Mouse (Mus musculus) heart, embryonic 11.5 days (tissue): ENCODE results near the gene Ccsap. TPM values are rescaled to one million over a fixed set of nuclear protein-coding genes. Genes with fewer than 3 reads are reported as not detected.

Source experiments
- ATAC-seq: fragments of 200-750 bp; cut with Nextera tagmentation; replicated peaks from 2 replicates; pipeline ENCODE4 v1.8.0; 2017; ENCODE audit warnings: moderate library complexity; ENCODE audit not compliant: insufficient number of reproducible peaks, low FRiP score, low TSS enrichment
- H3K27ac ChIP-seq: fragments of 300-500 bp; sonication (generic); 2 replicates; pipeline ENCODE4 v1.5.1; 2014; ENCODE audit warnings: mild to moderate bottlenecking, low read depth, low read length
- H3K27me3 ChIP-seq: fragments of 300-500 bp; sonication (generic); 2 replicates; pipeline ENCODE4 v1.6.1; 2014; ENCODE audit warnings: mild to moderate bottlenecking, low read length, mixed read lengths; ENCODE audit not compliant: control insufficient read depth, insufficient read depth
- H3K36me3 ChIP-seq: fragments of 300-500 bp; sonication (generic); 2 replicates; pipeline ENCODE4 v1.6.1; 2014; ENCODE audit warnings: mild to moderate bottlenecking, low read length, moderate library complexity, mixed read lengths; ENCODE audit not compliant: control insufficient read depth, insufficient read depth
- H3K4me1 ChIP-seq: fragments of 300-500 bp; sonication (generic); 2 replicates; pipeline ENCODE4 v1.6.1; 2014; ENCODE audit warnings: low read length; ENCODE audit not compliant: control insufficient read depth, insufficient read depth
- H3K4me2 ChIP-seq: fragments of 300-500 bp; sonication (generic); 2 replicates; pipeline ENCODE4 v1.6.1; 2014; ENCODE audit warnings: mild to moderate bottlenecking, moderate library complexity
- H3K4me3 ChIP-seq: fragments of 300-500 bp; sonication (generic); 2 replicates; pipeline ENCODE4 v1.5.1; 2014; ENCODE audit warnings: low read depth, low read length
- H3K9ac ChIP-seq: fragments of 300-500 bp; sonication (generic); 2 replicates; pipeline ENCODE4 v1.6.1; 2014; ENCODE audit warnings: mild to moderate bottlenecking, low read depth, low read length, moderate library complexity
- H3K9me3 ChIP-seq: fragments of 300-500 bp; sonication (generic); replicated peaks from 2 replicates; pipeline ENCODE4 v1.6.1; 2016; ENCODE audit warnings: low read length; ENCODE audit not compliant: control insufficient read depth
- WGBS: fragments of 180-500 bp; shearing (Covaris S2); extraction: QIAGEN DNeasy Blood & Tissue Kit; methylation state at CpG from one replicate; pipeline ENCODE4 v1.1.7; 2014; ENCODE audit not compliant: insufficient replicate concordance; 5-methylcytosine and 5-hydroxymethylcytosine counted together
- polyA plus RNA-seq: library from polyadenylated mRNA; unstranded; fragments of >200 nt; fragmentation: Nextera tagmentation; extraction: Ambion mirVana; gene quantifications from 2 replicates; pipeline ENCODE4 v1.2.1, GENCODE M21; 2014

Ccsap gene
- polyA plus RNA-seq, 1 experiment from 2014 or later = 4.0 TPM

DNA sequence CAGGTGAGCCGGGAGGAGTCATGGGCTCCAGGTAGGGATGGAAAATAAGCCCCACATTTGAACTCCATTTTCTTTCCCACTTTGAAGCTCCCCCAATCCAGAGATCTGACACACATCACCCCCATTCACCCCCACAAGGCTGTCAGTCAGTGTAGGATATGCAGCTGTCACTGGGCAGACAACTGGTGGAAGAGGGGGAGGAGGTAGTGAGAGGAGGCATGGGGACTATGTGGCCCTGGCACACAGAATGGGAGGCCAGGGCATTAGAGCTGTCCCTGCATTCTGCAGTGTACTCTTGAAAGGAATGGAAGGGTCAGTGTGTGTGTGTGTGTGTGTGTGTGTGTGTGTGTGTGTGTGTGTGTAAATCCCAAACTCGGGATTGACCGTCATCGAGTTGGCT, 35.2 kb upstream of the Ccsap start:
- Histone ChIP-seq H3K4me2 (no peak overlapping the region), H3K27me3 (peaks cover 57% of the 10 kb centered on the region), H3K4me3 (no peak overlapping the region), H3K27ac (no peak overlapping the region), H3K9ac (no peak overlapping the region), H3K9me3 (no peaks in the 10 kb centered on the region), H3K36me3 (no peaks in the 10 kb centered on the region), H3K4me1 (peaks cover 23% of the 10 kb centered on the region)
- ATAC-seq = no peak
- WGBS = 77% methylated on average over 4 of the region's 4 CpGs

- no peaks in the 10 kb centered on the region for H3K36me3 ChIP-seq
- H3K9me3 ChIP-seq = no peaks in the 10 kb centered on the region
- H3K27me3 ChIP-seq = peaks cover 61% of the 10 kb centered on the region
- ATAC-seq = no peak; the same call in 1 of the 2 replicates
- H3K4me2 ChIP-seq = peak within 1 kb of the TSS; percentile 37
- peak within 1 kb of the TSS; percentile 21; the same call in 1 of the 2 replicates for H3K4me3 ChIP-seq
- H3K4me1 ChIP-seq = peaks cover 23% of the 10 kb centered on the region
- no peak within 1 kb of the TSS for H3K9ac ChIP-seq
- WGBS = 10% methylated on average over 15 of the region's 15 CpGs
- no peak within 1 kb of the TSS for H3K27ac ChIP-seq
These were observed 34.6 kb upstream of the Ccsap start, which contains the start of gene Acta1 for GRCm38 (mm10) chr8:123894502-123895097. Gene Acta1, minus strand, starts transcription at chr8:123894751.

GRCm38 (mm10) chr8:123893413-123893812, 33.4 kb upstream of the Ccsap start:
- 56% methylated on average over 11 of the region's 11 CpGs for WGBS

GRCm38 (mm10) chr8:123892586-123893155, 32.7 kb upstream of the Ccsap start:
- Histone ChIP-seq H3K27me3 (peaks cover 62% of the 10 kb centered on the region), H3K9me3 (no peaks in the 10 kb centered on the region), H3K4me3 (0 out of 2 replicates have a peak overlapping the region, but pooled peaks have one; percentile 22), H3K36me3 (no peaks in the 10 kb centered on the region), H3K27ac (no peak overlapping the region), H3K4me1 (peaks cover 23% of the 10 kb centered on the region), H3K4me2 (peak overlapping the region; percentile 54), H3K9ac (no peak overlapping the region)
- WGBS = 15% methylated on average over 30 of the region's 30 CpGs
- no peak for ATAC-seq

More at GRCm38 (mm10) chr8:123893413-123893812, 33.4 kb upstream of the Ccsap start:
- no peaks in the 10 kb centered on the region for H3K36me3 ChIP-seq
- no peak overlapping the region for H3K9ac ChIP-seq
- H3K4me1 ChIP-seq = peaks cover 23% of the 10 kb centered on the region
- peak overlapping the region; percentile 54 for H3K4me2 ChIP-seq
- H3K27ac ChIP-seq = no peak overlapping the region
- ATAC-seq = no peak
- H3K27me3 ChIP-seq = peaks cover 62% of the 10 kb centered on the region
- H3K4me3 ChIP-seq = peak overlapping the region; percentile 21
- H3K9me3 ChIP-seq = no peaks in the 10 kb centered on the region

GRCm38 (mm10) chr8:123891883-123892585, 32.0 kb upstream of the Ccsap start:
- 1% methylated on average over 49 of the region's 49 CpGs for WGBS
- H3K4me2 ChIP-seq = peak overlapping the region; percentile 54
- peaks cover 62% of the 10 kb centered on the region for H3K27me3 ChIP-seq
- H3K36me3 ChIP-seq = no peaks in the 10 kb centered on the region
- no peak for ATAC-seq
- H3K4me3 ChIP-seq = peak overlapping the region; percentile 22; the same call in 1 of the 2 replicates
- no peak overlapping the region for H3K9ac ChIP-seq
- peaks cover 23% of the 10 kb centered on the region for H3K4me1 ChIP-seq
- H3K27ac ChIP-seq = no peak overlapping the region
- H3K9me3 ChIP-seq = no peaks in the 10 kb centered on the region

DNA sequence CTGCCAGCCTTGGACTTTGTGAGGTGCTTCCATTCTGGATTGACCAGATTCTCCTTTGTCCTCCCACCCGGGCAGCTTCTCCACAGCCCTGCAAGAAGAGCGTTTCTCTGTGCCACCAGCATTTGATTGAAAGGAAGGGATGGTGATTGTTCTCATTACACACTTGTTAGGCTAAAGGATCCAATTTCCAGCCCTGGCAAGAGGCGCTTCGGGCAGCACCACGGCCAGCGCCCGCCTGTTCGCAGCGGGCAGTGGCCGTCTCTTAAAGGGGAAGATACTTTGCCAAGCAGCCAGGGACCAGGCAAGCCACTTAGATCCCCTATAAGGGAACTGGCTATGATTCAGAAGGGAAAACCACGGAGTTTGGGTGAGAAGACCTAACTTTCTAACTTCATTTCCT, 31.3 kb upstream of the Ccsap start:
- under 1% methylated on average over 11 of the region's 11 CpGs for WGBS
- Histone ChIP-seq H3K36me3 (no peaks in the 10 kb centered on the region), H3K4me1 (peaks cover 23% of the 10 kb centered on the region), H3K4me2 (peak overlapping the region; percentile 54), H3K4me3 (no peak overlapping the region), H3K9ac (no peak overlapping the region), H3K27ac (no peak overlapping the region), H3K9me3 (no peaks in the 10 kb centered on the region), H3K27me3 (peaks cover 61% of the 10 kb centered on the region)
- ATAC-seq = no peak

- ATAC-seq = no peak
- peaks cover 20% of the 10 kb centered on the region for H3K4me1 ChIP-seq
- peaks cover 46% of the 10 kb centered on the region for H3K27me3 ChIP-seq
- no peak overlapping the region for H3K4me3 ChIP-seq
- H3K9ac ChIP-seq = no peak overlapping the region
- H3K36me3 ChIP-seq = no peaks in the 10 kb centered on the region
- H3K27ac ChIP-seq = no peak overlapping the region
- no peaks in the 10 kb centered on the region for H3K9me3 ChIP-seq
- H3K4me2 ChIP-seq = no peak overlapping the region
- WGBS = 60% methylated on average over 4 of the region's 4 CpGs
These were observed 29.8 kb upstream of the Ccsap start for GRCm38 (mm10) chr8:123889797-123890196.

GRCm38 (mm10) chr8:123887956-123888355, 27.9 kb upstream of the Ccsap start:
- H3K4me1 ChIP-seq = peaks cover 27% of the 10 kb centered on the region
- no peaks in the 10 kb centered on the region for H3K36me3 ChIP-seq
- no peak overlapping the region for H3K27ac ChIP-seq
- 77% methylated on average over 2 of the region's 2 CpGs for WGBS
- H3K9ac ChIP-seq = no peak overlapping the region
- peaks cover 31% of the 10 kb centered on the region for H3K27me3 ChIP-seq
- no peak overlapping the region for H3K4me3 ChIP-seq
- no peak for ATAC-seq
- H3K4me2 ChIP-seq = no peak overlapping the region
- H3K9me3 ChIP-seq = no peaks in the 10 kb centered on the region
